Mouse (Mus musculus): ENCODE measurements at regions not wholly inside any gene's neighbourhood (a gene's known extent, or its start where the extent isn't known, plus 50 kb on each side); places are given as distances from the start of the nearest gene placed in this dataset.
A peak's percentile ranks its signal among the peaks of the same experiment; 100 is the strongest.

- no peak overlapping the region for H3K27ac ChIP-seq
- no peaks in the 10 kb centered on the region for H3K9me3 ChIP-seq (replicated peaks)
- H3K27me3 ChIP-seq (replicated peaks), result no peaks in the 10 kb centered on the region
- no peaks in the 10 kb centered on the region for H3K36me3 ChIP-seq
- 83% methylated on average over 6 of the region's 6 CpGs for WGBS (ENCODE audit: insufficient replicate concordance)
- no peak for ATAC-seq
- peaks cover 25% of the 10 kb centered on the region for H3K4me1 ChIP-seq
- no peak overlapping the region for H3K4me2 ChIP-seq
- H3K9ac ChIP-seq, result no peak overlapping the region
- H3K4me3 ChIP-seq, result no peak overlapping the region
Measured at GRCm38 (mm10) chr17:3248875-3249274, 77.5 kb upstream of the Tiam2 start.

DNA sequence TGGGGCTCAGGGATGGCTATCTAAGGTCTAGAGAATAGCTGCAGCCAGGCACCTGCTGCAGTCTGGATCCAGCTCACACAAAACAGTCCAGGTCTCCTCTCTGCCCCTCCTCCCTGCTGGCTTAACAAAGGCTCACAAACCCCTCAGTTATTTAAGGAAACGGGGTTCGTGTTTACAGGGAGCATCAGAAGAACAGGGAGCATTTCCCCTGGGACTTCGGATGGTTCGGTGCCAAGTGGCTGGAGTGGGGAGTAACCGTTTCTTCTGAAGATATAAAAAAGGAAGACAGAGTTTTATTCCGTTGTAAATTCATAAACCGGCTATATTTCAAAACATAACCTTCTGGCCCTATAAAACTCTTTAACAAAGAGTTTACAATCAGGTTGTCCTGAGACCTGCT, 77.1 kb upstream of the Tiam2 start:
- no peak overlapping the region for H3K4me3 ChIP-seq
- H3K27me3 ChIP-seq (replicated peaks), result no peaks in the 10 kb centered on the region
- H3K4me1 ChIP-seq, result peaks cover 25% of the 10 kb centered on the region
- no peak overlapping the region for H3K4me2 ChIP-seq
- WGBS (ENCODE audit: insufficient replicate concordance), result 85% methylated on average over 7 of the region's 7 CpGs
- no peaks in the 10 kb centered on the region for H3K9me3 ChIP-seq (replicated peaks)
- H3K9ac ChIP-seq, result no peak overlapping the region
- no peaks in the 10 kb centered on the region for H3K36me3 ChIP-seq
- ATAC-seq, result no peak
- no peak overlapping the region for H3K27ac ChIP-seq

GRCm38 (mm10) chr17:3251176-3251575, 75.2 kb upstream of the Tiam2 start:
- Histone ChIP-seq H3K4me1 (peaks cover 11% of the 10 kb centered on the region), H3K9me3 (replicated peaks) (no peaks in the 10 kb centered on the region), H3K27ac (no peak overlapping the region), H3K9ac (no peak overlapping the region), H3K4me3 (no peak overlapping the region), H3K36me3 (0 out of 2 replicates have a peak, but pooled peaks cover 2% of the 10 kb centered on the region), H3K27me3 (replicated peaks) (no peaks in the 10 kb centered on the region), H3K4me2 (no peak overlapping the region)
- no peak for ATAC-seq
- WGBS (ENCODE audit: insufficient replicate concordance), result 85% methylated on average over 4 of the region's 4 CpGs

- no peak for ATAC-seq
- Histone ChIP-seq H3K4me2 (no peak overlapping the region), H3K4me3 (no peak overlapping the region), H3K27ac (no peak overlapping the region), H3K9me3 (replicated peaks) (no peaks in the 10 kb centered on the region), H3K36me3 (0 out of 2 replicates have a peak, but pooled peaks cover 2% of the 10 kb centered on the region), H3K4me1 (peaks cover 3% of the 10 kb centered on the region), H3K9ac (no peak overlapping the region), H3K27me3 (replicated peaks) (no peaks in the 10 kb centered on the region)
- 86% methylated on average over 5 of the region's 5 CpGs for WGBS (ENCODE audit: insufficient replicate concordance)
Measured at GRCm38 (mm10) chr17:3251966-3252365, 74.4 kb upstream of the Tiam2 start.

GRCm38 (mm10) chr17:3253508-3254176, 72.7 kb upstream of the Tiam2 start:
- Histone ChIP-seq H3K36me3 (0 out of 2 replicates have a peak, but pooled peaks cover 2% of the 10 kb centered on the region), H3K9ac (no peak overlapping the region), H3K27ac (no peak overlapping the region), H3K4me2 (no peak overlapping the region), H3K4me3 (no peak overlapping the region), H3K4me1 (no peaks in the 10 kb centered on the region), H3K9me3 (replicated peaks) (no peaks in the 10 kb centered on the region), H3K27me3 (replicated peaks) (no peaks in the 10 kb centered on the region)
- WGBS (ENCODE audit: insufficient replicate concordance), result 87% methylated on average over 10 of the region's 10 CpGs
- ATAC-seq, result no peak; the same call in 1 of the 2 replicates

- Histone ChIP-seq H3K4me2 (no peak overlapping the region), H3K27me3 (replicated peaks) (no peaks in the 10 kb centered on the region), H3K4me3 (no peak overlapping the region), H3K36me3 (peaks cover 2% of the 10 kb centered on the region; the same call in 1 of the 2 replicates), H3K9ac (no peak overlapping the region), H3K27ac (no peak overlapping the region), H3K4me1 (no peaks in the 10 kb centered on the region), H3K9me3 (replicated peaks) (no peaks in the 10 kb centered on the region)
- WGBS (ENCODE audit: insufficient replicate concordance), result 84% methylated on average over 7 of the region's 7 CpGs
- no peak for ATAC-seq
Measured at GRCm38 (mm10) chr17:3256765-3257164, 69.6 kb upstream of the Tiam2 start.

DNA sequence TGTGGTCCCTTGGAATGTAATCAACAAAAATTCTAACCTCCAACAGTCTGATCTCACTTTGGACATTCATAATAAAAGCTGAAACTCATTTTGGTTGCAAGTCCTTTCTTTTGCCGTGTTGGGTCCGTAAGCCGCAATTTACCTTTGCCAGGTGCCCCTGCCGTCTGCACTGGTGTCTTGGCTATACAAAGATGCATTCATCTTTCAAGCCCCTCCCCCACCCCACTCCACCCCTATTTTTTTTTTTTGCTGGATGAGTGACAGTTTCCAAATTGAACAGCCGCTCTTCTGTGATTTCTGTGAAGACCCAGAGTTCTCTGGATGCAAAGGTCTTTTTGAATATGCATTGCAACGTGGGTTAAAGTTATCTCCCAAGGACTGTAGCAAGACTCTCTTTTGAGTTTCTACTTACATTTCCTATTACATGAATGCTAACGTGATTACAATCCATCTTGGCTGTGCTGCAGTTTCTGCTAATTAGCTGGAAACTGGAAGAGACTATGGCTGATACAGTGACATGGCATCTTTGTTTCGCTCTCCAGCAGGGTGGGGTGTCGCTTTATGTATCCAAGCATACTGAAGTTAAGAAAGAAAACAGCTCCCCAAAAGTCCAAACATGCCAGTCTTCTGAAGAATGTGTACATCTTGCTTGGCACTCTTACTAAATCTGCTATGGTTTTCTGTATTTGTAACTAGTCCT, 67.4 kb upstream of the Tiam2 start:
- 81% methylated on average over 9 of the region's 9 CpGs for WGBS (ENCODE audit: insufficient replicate concordance)
- ATAC-seq, result no peak
- no peak overlapping the region for H3K27ac ChIP-seq

GRCm38 (mm10) chr17:3260796-3261195, 65.6 kb upstream of the Tiam2 start:
- Histone ChIP-seq H3K27me3 (replicated peaks) (no peaks in the 10 kb centered on the region), H3K9ac (no peak overlapping the region), H3K4me2 (no peak overlapping the region), H3K36me3 (no peaks in the 10 kb centered on the region; the same call in 1 of the 2 replicates), H3K4me1 (no peaks in the 10 kb centered on the region), H3K9me3 (replicated peaks) (no peaks in the 10 kb centered on the region), H3K27ac (no peak overlapping the region), H3K4me3 (no peak overlapping the region)
- no peak for ATAC-seq
- 82% methylated on average over 11 of the region's 11 CpGs for WGBS (ENCODE audit: insufficient replicate concordance)

More for the DNA sequence above, 67.4 kb upstream of the Tiam2 start:
- Histone ChIP-seq H3K4me3 (no peak overlapping the region), H3K9me3 (replicated peaks) (no peaks in the 10 kb centered on the region), H3K36me3 (peaks cover 2% of the 10 kb centered on the region; the same call in 1 of the 2 replicates), H3K27me3 (replicated peaks) (no peaks in the 10 kb centered on the region), H3K9ac (no peak overlapping the region), H3K4me2 (no peak overlapping the region), H3K4me1 (no peaks in the 10 kb centered on the region)

GRCm38 (mm10) chr17:3273108-3274091, 53.0 kb upstream of the Tiam2 start:
- Histone ChIP-seq H3K4me2 (peak overlapping the region; percentile 50), H3K4me1 (peaks cover 23% of the 10 kb centered on the region), H3K27me3 (replicated peaks) (0 out of 2 replicates have a peak, but pooled peaks cover 3% of the 10 kb centered on the region), H3K4me3 (no peak overlapping the region), H3K27ac (no peak overlapping the region), H3K36me3 (no peaks in the 10 kb centered on the region), H3K9me3 (replicated peaks) (no peaks in the 10 kb centered on the region), H3K9ac (no peak overlapping the region)
- peak; percentile 75 for ATAC-seq
- WGBS (ENCODE audit: insufficient replicate concordance), result 17% methylated on average over 22 of the region's 22 CpGs

GRCm38 (mm10) chr17:3274449-3275285, 51.7 kb upstream of the Tiam2 start:
- ATAC-seq, result no peak
- Histone ChIP-seq H3K27ac (no peak overlapping the region), H3K36me3 (no peaks in the 10 kb centered on the region), H3K9ac (no peak overlapping the region), H3K4me3 (no peak overlapping the region), H3K9me3 (replicated peaks) (no peaks in the 10 kb centered on the region), H3K4me1 (peaks cover 28% of the 10 kb centered on the region), H3K4me2 (no peak overlapping the region), H3K27me3 (replicated peaks) (0 out of 2 replicates have a peak, but pooled peaks cover 3% of the 10 kb centered on the region)
- WGBS (ENCODE audit: insufficient replicate concordance), result 48% methylated on average over 14 of the region's 14 CpGs
